Mouse (Mus musculus) limb, embryonic 12.5 days (tissue): Measurements from ENCODE around the gene Esrrb. TPM values are rescaled to one million over a fixed set of nuclear protein-coding genes. Genes with fewer than 3 reads are reported as not detected.

ENCODE experiments used
- ATAC-seq: fragments of 200-750 bp; cut with Nextera tagmentation; 2 replicates; pipeline ENCODE4 v1.8.0; 2017; ENCODE audit warnings: low read depth, moderate TSS enrichment; ENCODE audit not compliant: insufficient number of reproducible peaks, insufficient read depth, low FRiP score, low TSS enrichment
- H3K27ac ChIP-seq: fragments of 300-500 bp; sonication (generic); 2 replicates; pipeline ENCODE4 v1.5.1; 2016; ENCODE audit warnings: mild to moderate bottlenecking, moderate library complexity
- H3K27me3 ChIP-seq: fragments of 300-500 bp; sonication (generic); 2 replicates; pipeline ENCODE4 v1.6.1; 2016; ENCODE audit warnings: mild to moderate bottlenecking, moderate library complexity
- H3K36me3 ChIP-seq: fragments of 300-500 bp; sonication (generic); 2 replicates; pipeline ENCODE4 v1.6.1; 2016; ENCODE audit warnings: mild to moderate bottlenecking, moderate library complexity
- H3K4me1 ChIP-seq: fragments of 300-500 bp; sonication (generic); replicated peaks from 2 replicates; pipeline ENCODE4 v1.6.1; 2016
- H3K4me2 ChIP-seq: fragments of 300-500 bp; sonication (generic); 2 replicates; pipeline ENCODE4 v1.6.1; 2016; ENCODE audit warnings: mild to moderate bottlenecking, moderate library complexity
- H3K4me3 ChIP-seq: fragments of 300-500 bp; sonication (generic); replicated peaks from 2 replicates; pipeline ENCODE4 v1.5.1; 2016; ENCODE audit warnings: mild to moderate bottlenecking
- H3K9ac ChIP-seq: fragments of 300-500 bp; sonication (generic); replicated peaks from 2 replicates; pipeline ENCODE4 v1.6.1; 2016; ENCODE audit warnings: mild to moderate bottlenecking, moderate library complexity
- H3K9me3 ChIP-seq: fragments of 300-500 bp; sonication (generic); 2 replicates; pipeline ENCODE4 v1.6.1; 2016; ENCODE audit warnings: mild to moderate bottlenecking, moderate library complexity
- WGBS: fragments of 180-500 bp; shearing (Covaris S2); methylation state at CpG from one replicate; pipeline ENCODE4 v1.1.7; 2016; 5-methylcytosine and 5-hydroxymethylcytosine counted together
- polyA plus RNA-seq: library from polyadenylated mRNA; unstranded; fragments of >200 nt; fragmentation: Nextera tagmentation; extraction: Ambion mirVana; gene quantifications from 2 replicates; pipeline ENCODE4 v1.2.1, GENCODE M21; 2016

The Esrrb gene
- polyA plus RNA-seq, 1 experiment from 2014 or later, result 0.74 TPM

- peaks cover 26% of the 10 kb centered on the region for H3K27me3 ChIP-seq
These were observed 105.3 kb downstream of the Esrrb start for GRCm38 (mm10) chr12:86466180-86466579.

GRCm38 (mm10) chr12:86469919-86470318 lies 109.0 kb downstream of the Esrrb start:
- no peak overlapping the region for H3K9ac ChIP-seq
- no peaks in the 10 kb centered on the region for H3K36me3 ChIP-seq
- H3K27me3 ChIP-seq, result peaks cover 27% of the 10 kb centered on the region
- H3K4me1 ChIP-seq, result no peaks in the 10 kb centered on the region
- no peaks in the 10 kb centered on the region for H3K9me3 ChIP-seq
- no peak for ATAC-seq
- H3K4me2 ChIP-seq, result no peak overlapping the region
- WGBS, result 48% methylated on average over 23 of the region's 23 CpGs
- H3K27ac ChIP-seq, result no peak overlapping the region
- no peak overlapping the region for H3K4me3 ChIP-seq

More at GRCm38 (mm10) chr12:86466180-86466579, 105.3 kb downstream of the Esrrb start:
- H3K4me3 ChIP-seq, result no peak overlapping the region
- 53% methylated on average over 4 of the region's 4 CpGs for WGBS
- no peak overlapping the region for H3K27ac ChIP-seq
- H3K9me3 ChIP-seq, result no peaks in the 10 kb centered on the region
- no peaks in the 10 kb centered on the region for H3K36me3 ChIP-seq
- no peaks in the 10 kb centered on the region for H3K4me1 ChIP-seq
- no peak overlapping the region for H3K4me2 ChIP-seq
- ATAC-seq, result no peak
- no peak overlapping the region for H3K9ac ChIP-seq

- Histone ChIP-seq H3K4me2 (no peak overlapping the region), H3K27ac (no peak overlapping the region), H3K36me3 (no peaks in the 10 kb centered on the region), H3K9me3 (no peaks in the 10 kb centered on the region), H3K9ac (no peak overlapping the region), H3K4me1 (no peaks in the 10 kb centered on the region), H3K27me3 (peaks cover 27% of the 10 kb centered on the region), H3K4me3 (no peak overlapping the region)
- 52% methylated on average over 6 of the region's 6 CpGs for WGBS
- no peak for ATAC-seq
These were observed 110.0 kb downstream of the Esrrb start for GRCm38 (mm10) chr12:86470912-86471311.

GRCm38 (mm10) chr12:86473630-86474029 lies 112.7 kb downstream of the Esrrb start:
- Histone ChIP-seq H3K4me2 (no peak overlapping the region), H3K36me3 (no peaks in the 10 kb centered on the region), H3K27me3 (peaks cover 27% of the 10 kb centered on the region), H3K9ac (no peak overlapping the region), H3K9me3 (no peaks in the 10 kb centered on the region), H3K27ac (no peak overlapping the region), H3K4me3 (no peak overlapping the region), H3K4me1 (no peaks in the 10 kb centered on the region)
- 51% methylated on average over 12 of the region's 12 CpGs for WGBS
- ATAC-seq, result no peak

GRCm38 (mm10) chr12:86475994-86476393 lies 115.1 kb downstream of the Esrrb start:
- no peak overlapping the region for H3K9ac ChIP-seq
- H3K27me3 ChIP-seq, result peaks cover 8% of the 10 kb centered on the region; the same call in 1 of the 2 replicates
- no peaks in the 10 kb centered on the region for H3K9me3 ChIP-seq
- H3K36me3 ChIP-seq, result no peaks in the 10 kb centered on the region
- no peak overlapping the region for H3K27ac ChIP-seq
- no peak overlapping the region for H3K4me3 ChIP-seq
- H3K4me1 ChIP-seq, result no peaks in the 10 kb centered on the region
- WGBS, result 84% methylated on average over 7 of the region's 7 CpGs
- no peak for ATAC-seq
- H3K4me2 ChIP-seq, result no peak overlapping the region

- Histone ChIP-seq H3K9ac (no peak overlapping the region), H3K27me3 (0 out of 2 replicates have a peak, but pooled peaks cover 4% of the 10 kb centered on the region), H3K4me3 (no peak overlapping the region), H3K4me1 (peaks cover 9% of the 10 kb centered on the region; the same call in 1 of the 2 replicates), H3K36me3 (no peaks in the 10 kb centered on the region), H3K9me3 (no peaks in the 10 kb centered on the region), H3K4me2 (no peak overlapping the region), H3K27ac (no peak overlapping the region)
- WGBS, result 69% methylated on average over 5 of the region's 5 CpGs
- ATAC-seq, result no peak
These were observed 118.0 kb downstream of the Esrrb start for GRCm38 (mm10) chr12:86478908-86479307.

GRCm38 (mm10) chr12:86482029-86482428 lies 121.1 kb downstream of the Esrrb start:
- peaks cover 9% of the 10 kb centered on the region; the same call in 1 of the 2 replicates for H3K4me1 ChIP-seq
- H3K4me3 ChIP-seq, result no peak overlapping the region
- no peaks in the 10 kb centered on the region for H3K27me3 ChIP-seq
- H3K9ac ChIP-seq, result no peak overlapping the region
- ATAC-seq, result no peak
- H3K27ac ChIP-seq, result no peak overlapping the region
- H3K9me3 ChIP-seq, result no peaks in the 10 kb centered on the region
- H3K4me2 ChIP-seq, result no peak overlapping the region
- WGBS, result 84% methylated on average over 6 of the region's 6 CpGs
- H3K36me3 ChIP-seq, result no peaks in the 10 kb centered on the region

GRCm38 (mm10) chr12:86483413-86483841 lies 122.5 kb downstream of the Esrrb start:
- peak; percentile 26; the same call in 1 of the 2 replicates for ATAC-seq
- H3K9me3 ChIP-seq, result no peaks in the 10 kb centered on the region

GRCm38 (mm10) chr12:86488005-86488404 lies 127.1 kb downstream of the Esrrb start:
- Histone ChIP-seq H3K27ac (no peak overlapping the region), H3K4me2 (no peak overlapping the region), H3K4me3 (no peak overlapping the region), H3K4me1 (peaks cover 16% of the 10 kb centered on the region), H3K9ac (no peak overlapping the region), H3K36me3 (no peaks in the 10 kb centered on the region), H3K9me3 (no peaks in the 10 kb centered on the region), H3K27me3 (no peaks in the 10 kb centered on the region)
- no peak for ATAC-seq
- 51% methylated on average over 3 of the region's 3 CpGs for WGBS

More at GRCm38 (mm10) chr12:86483413-86483841, 122.5 kb downstream of the Esrrb start:
- no peak overlapping the region for H3K27ac ChIP-seq
- H3K4me2 ChIP-seq, result no peak overlapping the region
- H3K27me3 ChIP-seq, result no peaks in the 10 kb centered on the region
- H3K9ac ChIP-seq, result no peak overlapping the region
- peaks cover 9% of the 10 kb centered on the region; the same call in 1 of the 2 replicates for H3K4me1 ChIP-seq
- no peaks in the 10 kb centered on the region for H3K36me3 ChIP-seq
- 37% methylated on average over 5 of the region's 5 CpGs for WGBS
- H3K4me3 ChIP-seq, result no peak overlapping the region

- WGBS, result 44% methylated on average over 5 of the region's 5 CpGs
These were observed 129.1 kb downstream of the Esrrb start for GRCm38 (mm10) chr12:86490052-86490451.

GRCm38 (mm10) chr12:86491500-86491899 lies 130.6 kb downstream of the Esrrb start:
- no peak for ATAC-seq
- no peak overlapping the region for H3K27ac ChIP-seq
- no peaks in the 10 kb centered on the region for H3K27me3 ChIP-seq
- peaks cover 15% of the 10 kb centered on the region for H3K4me1 ChIP-seq
- 68% methylated on average over 3 of the region's 3 CpGs for WGBS
- no peak overlapping the region for H3K4me2 ChIP-seq
- no peak overlapping the region for H3K4me3 ChIP-seq
- H3K9ac ChIP-seq, result no peak overlapping the region
- no peaks in the 10 kb centered on the region for H3K9me3 ChIP-seq
- H3K36me3 ChIP-seq, result no peaks in the 10 kb centered on the region

More at GRCm38 (mm10) chr12:86490052-86490451, 129.1 kb downstream of the Esrrb start:
- no peaks in the 10 kb centered on the region for H3K9me3 ChIP-seq
- H3K27ac ChIP-seq, result no peak overlapping the region
- H3K27me3 ChIP-seq, result no peaks in the 10 kb centered on the region
- no peak overlapping the region for H3K4me2 ChIP-seq
- ATAC-seq, result no peak
- H3K36me3 ChIP-seq, result no peaks in the 10 kb centered on the region
- H3K4me1 ChIP-seq, result peaks cover 15% of the 10 kb centered on the region
- no peak overlapping the region for H3K9ac ChIP-seq
- H3K4me3 ChIP-seq, result no peak overlapping the region

GRCm38 (mm10) chr12:86492822-86493221 lies 131.9 kb downstream of the Esrrb start:
- WGBS, result 17% methylated on average over 9 of the region's 9 CpGs

More at GRCm38 (mm10) chr12:86492822-86493221, 131.9 kb downstream of the Esrrb start:
- Histone ChIP-seq H3K27ac (peak overlapping the region; percentile 69), H3K9me3 (0 out of 2 replicates have a peak, but pooled peaks cover 4% of the 10 kb centered on the region), H3K36me3 (no peaks in the 10 kb centered on the region), H3K9ac (no peak overlapping the region), H3K4me2 (peak overlapping the region; percentile 45), H3K27me3 (no peaks in the 10 kb centered on the region), H3K4me3 (no peak overlapping the region), H3K4me1 (peaks cover 15% of the 10 kb centered on the region)
- peak; percentile 41; the same call in 1 of the 2 replicates for ATAC-seq
